Comparison of ENCODE assay signal across 9 mouse cellular contexts in genomic region chr15:101163056-101163458, GRCm38 (mm10). TPM values are rescaled to one million over a fixed set of nuclear protein-coding genes. Genes with fewer than 3 reads are reported as not detected.
DNase-seq lines count a peak whose midpoint lies in the region; ATAC-seq and TF ChIP-seq lines count a peak whose summit lies in the region.
"Had no signal": no experiment of that assay in that cellular context is flagged by ENCODE, and none has a peak within 500 bp of the region (broad histone marks: within the 10 kb centered on the region; RNA-seq: fewer than 3 reads in every experiment).

No protein-coding gene starts in this region.

- H3K27me3 ChIP-seq in lung, postnatal 0 days (replicated peaks; ENCODE audit: insufficient read depth, low read length): no peaks in the 10 kb centered on the region
- H3K27me3 ChIP-seq in hindbrain, embryonic 16.5 days (replicated peaks; ENCODE audit: control insufficient read depth, insufficient read depth, low read length): no peaks in the 10 kb centered on the region
- no peaks in the 10 kb centered on the region for H3K27me3 ChIP-seq in small intestine, adult 2 months (ENCODE audit: control insufficient read depth, insufficient read depth, low read length)

- no peak for TF ChIP-seq POLR2A in small intestine, adult 2 months (IDR thresholded peaks at IDR 0.05; ENCODE audit: low read depth, low read length)

- peaks cover 14% of the 10 kb centered on the region; the same call in 1 of the 2 replicates for H3K4me1 ChIP-seq in lung, postnatal 0 days (ENCODE audit: insufficient read depth, low read depth, low read length)
- peaks cover 15% of the 10 kb centered on the region for H3K4me1 ChIP-seq in hindbrain, embryonic 16.5 days (ENCODE audit: control insufficient read depth, insufficient read depth, low read depth, low read length)
- H3K4me1 ChIP-seq in small intestine, adult 2 months (ENCODE audit: control insufficient read depth, insufficient read depth, insufficient read length, low read length): peaks cover 26% of the 10 kb centered on the region

- no peaks in the 10 kb centered on the region for H3K36me3 ChIP-seq in lung, postnatal 0 days (ENCODE audit: insufficient read depth, low read length)
- H3K36me3 ChIP-seq in hindbrain, embryonic 16.5 days (ENCODE audit: control insufficient read depth, insufficient read depth, low read length): no peaks in the 10 kb centered on the region
- H3K36me3 ChIP-seq in small intestine, adult 2 months (ENCODE audit: control insufficient read depth, insufficient read depth, low read length): no peaks in the 10 kb centered on the region

- H3K4me2 ChIP-seq in lung, postnatal 0 days (replicated peaks; ENCODE audit: low read depth, low read length): no peak overlapping the region
- H3K4me2 ChIP-seq in hindbrain, embryonic 16.5 days (ENCODE audit: low read length): no peak overlapping the region

- H3K9me3 ChIP-seq in lung, postnatal 0 days (ENCODE audit: low read length): no peaks in the 10 kb centered on the region
- H3K9me3 ChIP-seq in hindbrain, embryonic 16.5 days (ENCODE audit: control insufficient read depth, low read length): no peaks in the 10 kb centered on the region

- DNase-seq in cerebellum, adult 9-10 months: peak; percentile 6
- no peak for DNase-seq in cerebellum, adult 9-11 months
- DNase-seq in lung, postnatal 0 days (ENCODE audit: low spot score): peak; percentile 67
- DNase-seq in lung, postnatal 25 days (ENCODE audit: low spot score): no peak
- no peak for DNase-seq in Muller cell, postnatal 12 days (ENCODE audit: inconsistent ontology term)
- no peak for DNase-seq in thymus, postnatal 10 days (ENCODE audit: low spot score in 2 of 2)

- TF ChIP-seq CTCF in lung, postnatal 0 days (IDR thresholded peaks at IDR 0.05): no peak
- TF ChIP-seq CTCF in small intestine, adult 2 months (IDR thresholded peaks at IDR 0.05; ENCODE audit: extremely low read depth, insufficient read length, insufficient replicate concordance, low read depth, low read length): no peak

- no peak overlapping the region for H3K4me3 ChIP-seq in lung, postnatal 0 days (ENCODE audit: low read depth, low read length)
- no peak overlapping the region for H3K4me3 ChIP-seq in hindbrain, embryonic 16.5 days (ENCODE audit: low read length)
- peak overlapping the region; percentile 2; the same call in 1 of the 2 replicates for H3K4me3 ChIP-seq in small intestine, adult 2 months (ENCODE audit: low read depth, low read length)

- WGBS in lung, postnatal 0 days: 15% methylated on average over 15 of the region's 15 CpGs
- WGBS in hindbrain, embryonic 16.5 days: 16% methylated on average over 15 of the region's 15 CpGs
- 27% methylated on average over 15 of the region's 15 CpGs for WGBS in small intestine, adult 2 months

- 0 out of 2 replicates have a peak overlapping the region, but pooled peaks have one; percentile 5 for H3K27ac ChIP-seq in lung, postnatal 0 days (ENCODE audit: low read length)
- H3K27ac ChIP-seq in hindbrain, embryonic 16.5 days (ENCODE audit: low read depth, low read length): no peak overlapping the region
- H3K27ac ChIP-seq in small intestine, adult 2 months (ENCODE audit: insufficient read depth, low read depth, low read length): no peak overlapping the region

- no peak for TF ChIP-seq EP300 in lung, postnatal 0 days (IDR thresholded peaks at IDR 0.05)

- no peak overlapping the region for H3K9ac ChIP-seq in lung, postnatal 0 days (replicated peaks; ENCODE audit: low read depth)
- no peak overlapping the region for H3K9ac ChIP-seq in hindbrain, embryonic 16.5 days (ENCODE audit: low read depth, low read length)

- ATAC-seq in lung, postnatal 0 days: peak; percentile 70
- ATAC-seq in hindbrain, embryonic 16.5 days: peak; percentile 72

RNA-seq across cellular contexts. Expression of gene Acvr1b, which starts 10.8 kb away (rescaled TPM):
- 6.6 and 7.4 TPM in 2 replicates for polyA plus RNA-seq in lung, postnatal 0 days (2015; fragmentation: Nextera tagmentation; extraction: Ambion mirVana)
- 22.4 and 24.1 TPM in 2 replicates for polyA plus RNA-seq in hindbrain, embryonic 16.5 days (2015; fragmentation: Nextera tagmentation; extraction: Ambion mirVana)
- 21.5 and 46.0 TPM in 2 replicates for polyA plus RNA-seq in small intestine, adult 2 months (2012; rRNA removed)

RNA-seq across cellular contexts. Expression of gene Acvrl1, which starts 34.7 kb away (rescaled TPM):
- polyA plus RNA-seq in lung, postnatal 0 days (2015; fragmentation: Nextera tagmentation; extraction: Ambion mirVana): 159 and 168 TPM in 2 replicates
- polyA plus RNA-seq in hindbrain, embryonic 16.5 days (2015; fragmentation: Nextera tagmentation; extraction: Ambion mirVana): 10.2 and 12.7 TPM in 2 replicates
- polyA plus RNA-seq in small intestine, adult 2 months (2012; rRNA removed): 19.6 and 35.5 TPM in 2 replicates

RNA-seq across cellular contexts. Expression of gene Ankrd33, which starts 47.5 kb away (rescaled TPM):
- 0.13 TPM in 1 of 2 replicates, not detected in the other for polyA plus RNA-seq in lung, postnatal 0 days (2015; fragmentation: Nextera tagmentation; extraction: Ambion mirVana)
- not detected in 2 replicates for polyA plus RNA-seq in hindbrain, embryonic 16.5 days (2015; fragmentation: Nextera tagmentation; extraction: Ambion mirVana)
- polyA plus RNA-seq in small intestine, adult 2 months (2012; rRNA removed): not detected in 2 replicates
- polyA plus RNA-seq: heart, embryonic 14.5 days had no signal

Comparison
In these comparisons a context has a peak if more than half of its experiments do, and no peak if none do; other contexts are left out.
1. DNase-seq: peak in cerebellum, adult 9-10 months (single experiment) and lung, postnatal 0 days (single experiment); none in cerebellum, adult 9-11 months (single experiment), lung, postnatal 25 days (single experiment), Muller cell, postnatal 12 days (single experiment) and thymus, postnatal 10 days (0 of 2).